Mouse (Mus musculus) cerebral cortex, adult 2 months (tissue): Measurements from ENCODE around the gene Wbp2.

Source experiments
- WGBS: fragments of 180-500 bp; shearing (Covaris S2); methylation state at CpG from one replicate; pipeline ENCODE4 v1.1.7; 2018; 5-methylcytosine and 5-hydroxymethylcytosine counted together

Gene Wbp2

GRCm38 (mm10) chr11:116086258-116087193 lies at the start of gene Wbp2:
Gene Wbp2 (minus strand): TSS chr11:116086995.
- 2% methylated on average over 40 of the region's 43 CpGs for WGBS

GRCm38 (mm10) chr11:116134171-116134570 lies 47.4 kb upstream of the Wbp2 start:
- WGBS = 88% methylated on average over 10 of the region's 10 CpGs

DNA sequence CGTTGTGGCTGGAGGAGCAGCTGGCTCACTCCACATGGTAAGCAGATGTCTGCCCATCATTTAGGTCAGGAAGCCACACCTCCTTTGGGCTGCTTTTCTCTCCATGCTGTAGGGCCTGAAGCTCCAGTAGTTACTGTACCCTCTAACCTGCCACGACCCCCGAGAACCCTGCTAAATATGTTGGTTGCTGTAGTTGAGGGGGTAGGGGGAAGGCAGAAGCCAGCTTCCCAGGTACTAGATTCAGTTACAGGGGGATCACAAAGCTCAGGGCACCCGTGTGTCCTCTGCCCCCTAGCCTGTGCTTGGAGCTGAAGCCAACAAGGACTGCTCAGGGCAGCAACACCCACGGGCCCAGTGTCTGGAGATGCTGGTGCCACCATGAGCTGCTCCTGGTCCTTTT lies 46.7 kb upstream of the Wbp2 start:
- WGBS = 62% methylated on average over 5 of the region's 5 CpGs

DNA sequence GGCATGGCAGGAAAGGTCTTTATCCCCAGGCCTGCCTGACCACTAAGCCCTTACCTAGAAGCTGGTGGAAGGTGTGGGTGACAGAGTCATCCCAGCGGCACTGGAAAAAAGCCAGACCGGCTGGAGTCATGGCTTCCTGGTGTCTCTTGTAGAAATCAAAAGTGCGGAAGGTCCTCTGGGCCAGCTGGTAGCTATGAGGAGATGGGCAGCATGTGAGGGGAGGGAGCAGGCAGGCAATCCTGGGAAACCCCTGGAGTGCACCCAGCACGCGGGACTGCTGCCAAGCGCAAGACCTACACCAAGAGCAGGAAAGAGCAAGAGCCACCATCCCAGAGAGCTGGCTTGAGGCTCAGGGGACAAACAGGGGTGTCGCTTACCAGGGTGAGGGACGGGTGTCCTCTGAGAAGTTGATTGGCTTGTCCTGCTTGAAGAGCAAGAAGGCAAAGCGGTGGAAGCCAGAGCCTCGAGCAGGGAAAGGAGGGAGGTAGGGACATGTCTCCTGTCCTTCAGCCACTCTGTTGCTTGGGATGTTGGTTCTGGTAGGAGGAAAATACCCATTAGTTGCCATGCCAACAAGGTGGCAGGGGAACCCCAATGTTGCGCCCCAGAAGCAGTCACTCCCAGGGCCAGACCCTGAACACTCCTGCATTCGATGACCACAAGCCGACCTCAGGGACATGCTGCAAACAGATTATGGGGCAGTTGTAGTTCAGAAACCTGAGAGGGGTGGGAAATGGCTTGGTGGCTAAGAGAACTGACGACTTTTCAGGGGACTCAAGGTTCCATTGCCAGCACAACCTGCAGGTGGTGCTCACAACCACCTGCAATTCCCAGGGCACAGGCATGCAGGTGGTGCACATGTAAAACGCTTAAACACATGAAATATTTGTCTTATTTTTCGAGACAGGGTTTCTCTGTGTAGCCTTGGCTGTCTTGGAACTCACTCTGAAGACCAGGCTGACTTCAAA lies 45.9 kb upstream of the Wbp2 start:
- 80% methylated on average over 16 of the region's 16 CpGs for WGBS

DNA sequence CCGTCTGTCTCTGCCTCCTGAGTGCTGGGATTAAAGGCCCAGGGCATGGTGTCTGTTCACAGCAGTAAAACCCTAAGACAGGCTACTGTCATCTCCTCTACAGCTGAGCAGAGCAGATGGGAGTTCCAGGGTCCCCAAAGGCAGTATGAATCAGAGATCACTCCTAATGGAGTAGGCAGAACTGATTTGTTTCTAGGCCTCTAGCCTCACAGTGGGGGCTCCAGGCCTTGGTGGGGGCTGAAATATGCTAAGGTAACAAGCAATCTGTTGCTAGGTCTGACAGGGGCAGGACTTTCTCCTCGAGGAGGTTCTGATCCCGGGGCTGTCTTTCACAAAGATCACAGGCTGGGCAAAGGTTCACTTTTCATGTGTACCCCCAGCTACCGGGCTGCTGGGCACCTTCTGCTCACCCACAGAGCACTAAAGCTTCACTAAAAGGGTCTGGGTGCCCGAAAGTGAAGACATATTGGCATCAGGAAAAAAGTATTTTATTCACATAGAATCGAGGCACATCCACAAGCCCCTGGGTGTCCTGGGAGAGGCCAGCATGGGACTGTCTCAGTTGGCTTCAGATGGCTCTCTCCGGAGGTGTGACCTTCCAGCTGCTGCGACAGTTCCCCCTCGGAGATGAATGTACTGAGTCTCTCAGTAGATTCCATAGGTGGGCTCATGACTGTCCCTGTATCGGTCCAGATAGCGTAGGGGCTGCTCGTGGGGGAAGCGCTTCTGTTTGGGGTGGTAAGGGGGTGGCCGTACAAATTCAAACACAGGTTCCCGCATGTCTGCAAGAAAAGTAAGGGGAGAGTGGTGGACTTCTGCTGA lies 44.8 kb upstream of the Wbp2 start:
- WGBS = 77% methylated on average over 15 of the region's 15 CpGs

DNA sequence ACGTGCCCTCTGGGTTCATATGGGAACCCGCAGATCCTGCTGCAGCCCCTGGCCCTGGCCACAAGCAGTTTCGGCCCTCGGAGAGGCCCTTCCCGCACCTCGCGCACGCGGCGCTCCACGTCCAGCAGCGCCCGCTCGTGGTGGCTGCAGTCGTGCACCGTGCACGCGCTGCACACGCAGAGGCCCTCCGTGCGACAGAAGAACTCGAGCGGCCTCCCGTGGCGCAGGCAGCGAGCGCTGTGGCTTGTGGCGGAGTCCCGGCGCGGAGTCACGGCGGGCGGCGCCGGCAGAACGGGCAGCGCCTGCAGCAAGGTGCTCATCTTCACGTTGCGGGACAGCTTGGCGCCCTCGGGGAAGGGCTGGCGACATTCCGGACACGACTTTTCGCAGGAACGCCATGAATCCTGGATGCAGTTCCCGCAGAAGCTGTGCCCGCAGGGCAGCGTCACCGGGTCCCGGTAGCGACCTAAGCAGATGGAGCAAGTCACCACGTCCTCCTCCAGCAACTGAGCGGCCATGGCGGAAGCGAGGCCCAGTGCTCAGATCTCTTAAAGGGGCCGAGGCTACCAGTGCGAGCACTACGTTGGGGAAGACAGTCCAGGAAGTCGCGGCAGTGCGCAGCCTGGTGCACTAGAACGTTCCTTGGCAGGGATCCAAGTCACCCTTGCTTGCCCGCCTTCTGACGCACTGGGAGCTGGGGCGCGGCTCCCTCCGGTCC lies 43.9 kb upstream of the Wbp2 start, which contains the start of gene Trim65:
Trim65 (minus strand) TSS at position 641 of the 718 bp plus-strand sequence.
- 1% methylated on average over 69 of the region's 69 CpGs for WGBS

DNA sequence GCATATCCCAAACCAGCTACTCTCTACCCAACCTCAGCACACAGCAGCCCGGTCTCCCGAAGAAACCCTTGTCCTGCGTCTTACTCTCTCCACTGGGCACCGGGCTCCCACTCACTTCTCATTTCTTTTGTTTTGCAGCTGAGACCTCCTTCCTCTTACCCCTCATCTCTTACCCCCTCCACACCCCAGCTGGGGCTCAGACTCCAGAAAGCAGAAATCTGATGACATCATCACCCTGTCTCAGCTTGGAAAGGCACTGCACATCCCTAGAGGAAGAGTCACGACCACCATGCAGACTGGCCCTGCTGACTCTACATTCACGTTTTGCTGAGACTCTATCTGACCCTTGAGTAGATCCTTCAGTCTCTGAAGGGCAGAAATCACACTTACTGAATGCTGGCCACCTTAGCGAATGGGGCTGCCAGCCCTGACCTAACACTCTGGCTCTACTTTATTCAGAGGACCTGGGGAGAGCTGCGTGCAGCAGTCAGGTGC lies 43.2 kb upstream of the Wbp2 start:
- WGBS = 25% methylated on average over 8 of the region's 8 CpGs

- WGBS = 87% methylated on average over 9 of the region's 9 CpGs
These were observed 42.4 kb upstream of the Wbp2 start for GRCm38 (mm10) chr11:116129091-116129790.

- 75% methylated on average over 9 of the region's 9 CpGs for WGBS
These were observed 41.2 kb upstream of the Wbp2 start for GRCm38 (mm10) chr11:116127986-116128385.

DNA sequence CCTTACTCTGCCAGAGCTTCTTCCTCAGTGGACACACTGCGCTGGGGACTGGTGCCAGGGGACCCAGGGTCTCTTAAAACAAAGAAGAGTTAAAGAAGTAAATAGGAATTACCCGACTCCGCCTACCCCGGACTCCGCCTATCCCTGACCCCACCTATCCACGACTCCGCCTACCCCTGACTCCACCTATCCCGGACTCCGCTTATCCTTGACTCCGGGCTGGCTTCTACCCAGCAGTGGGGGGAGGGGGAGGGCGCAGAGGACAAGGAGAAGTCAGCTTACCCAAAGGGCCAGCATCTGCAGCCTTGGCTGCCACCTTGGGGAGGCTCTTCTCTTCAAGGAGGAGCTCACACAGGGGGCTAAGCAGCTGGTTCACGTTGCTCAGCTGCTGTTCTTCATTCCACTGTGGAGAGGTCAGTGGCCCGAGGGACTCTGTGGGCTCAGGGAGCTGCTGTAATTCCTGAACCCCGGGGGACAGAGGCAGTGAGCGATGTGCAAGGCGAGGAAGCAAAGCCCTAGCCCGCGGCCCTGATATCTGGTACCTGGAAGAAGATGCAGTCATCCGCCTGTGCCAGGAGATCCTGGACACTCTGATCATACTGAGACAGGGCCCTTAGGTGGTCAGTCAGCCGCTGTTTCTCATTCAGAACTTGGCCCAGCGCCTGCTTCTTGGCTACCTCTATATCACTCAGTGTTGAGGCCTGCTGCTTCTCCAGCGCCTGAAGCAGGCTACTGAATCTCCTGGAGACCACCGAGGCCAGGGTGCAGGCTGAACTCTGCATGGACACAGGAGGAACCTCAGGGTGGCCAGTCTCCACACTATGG lies 40.6 kb upstream of the Wbp2 start, which contains the start of gene Trim47:
Trim47 (minus strand) TSS at position 55 of the 825 bp plus-strand sequence.
- 52% methylated on average over 23 of the region's 23 CpGs for WGBS

DNA sequence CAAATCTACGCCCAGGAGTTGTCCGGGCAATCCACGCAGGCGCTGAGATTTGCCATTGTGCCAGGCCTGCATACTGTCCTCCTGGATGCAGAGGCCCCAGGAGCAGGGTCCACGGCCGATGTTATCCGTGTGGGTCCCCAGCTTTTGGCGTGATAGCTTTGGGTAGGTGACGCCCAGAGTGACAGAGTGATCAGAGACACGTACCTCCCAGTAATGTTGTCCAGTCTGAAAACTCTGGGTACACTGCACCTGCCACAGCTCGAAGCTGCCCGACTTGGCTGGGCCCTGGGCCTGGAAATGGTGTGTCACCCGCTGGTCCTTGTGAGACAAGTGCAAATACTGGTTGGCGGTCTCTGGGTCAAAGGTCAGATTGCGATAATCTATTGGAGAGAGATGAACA lies 39.5 kb upstream of the Wbp2 start:
- WGBS = 96% methylated on average over 15 of the region's 15 CpGs

DNA sequence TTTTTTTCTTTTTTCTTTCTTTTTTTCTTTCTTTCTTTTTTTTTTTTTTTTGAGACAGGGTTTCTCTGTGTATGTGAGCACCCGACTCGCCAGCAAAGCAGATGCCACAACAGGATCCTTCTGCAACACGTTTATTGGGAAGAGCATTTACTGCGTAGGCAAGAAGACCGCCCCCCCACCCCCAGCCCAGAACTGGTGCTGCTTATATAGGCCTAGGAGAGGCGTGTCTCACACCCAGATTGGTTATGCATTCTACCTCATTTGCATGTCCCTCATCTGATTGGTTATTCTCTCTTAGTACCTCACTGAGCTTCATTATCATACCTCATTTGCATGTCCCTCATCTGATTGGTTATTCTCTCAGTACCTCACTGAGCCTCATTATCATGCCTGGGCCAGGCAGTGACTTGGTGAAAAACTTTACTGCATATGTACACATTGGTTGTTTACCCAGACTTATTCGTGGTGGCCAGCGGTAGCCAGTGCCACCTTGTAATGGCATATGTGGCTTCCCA lies 35.0 kb upstream of the Wbp2 start:
- 79% methylated on average over 8 of the region's 8 CpGs for WGBS

DNA sequence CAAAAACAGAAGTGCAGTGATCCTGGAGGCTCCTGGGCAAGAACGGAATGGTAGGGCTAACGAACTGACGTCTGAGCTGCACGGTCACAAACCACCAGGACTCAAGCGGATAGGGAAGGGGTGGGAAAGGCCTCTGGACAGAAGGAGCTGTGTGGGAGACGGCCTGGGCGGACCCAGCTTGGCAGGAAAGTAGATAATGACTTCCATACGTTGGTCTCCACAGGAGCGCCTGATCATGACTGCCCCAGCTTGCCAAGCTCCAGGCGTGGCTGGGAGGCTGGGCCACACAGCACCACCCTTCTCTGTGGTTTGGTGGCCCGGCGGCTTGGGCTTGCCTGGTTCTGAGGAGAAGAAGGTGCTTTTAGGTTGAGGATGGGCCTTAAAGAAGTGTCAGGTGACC lies 30.4 kb upstream of the Wbp2 start:
- WGBS = 86% methylated on average over 12 of the region's 12 CpGs

- WGBS = 84% methylated on average over 19 of the region's 19 CpGs
These were observed 24.9 kb upstream of the Wbp2 start for GRCm38 (mm10) chr11:116111611-116112203.

DNA sequence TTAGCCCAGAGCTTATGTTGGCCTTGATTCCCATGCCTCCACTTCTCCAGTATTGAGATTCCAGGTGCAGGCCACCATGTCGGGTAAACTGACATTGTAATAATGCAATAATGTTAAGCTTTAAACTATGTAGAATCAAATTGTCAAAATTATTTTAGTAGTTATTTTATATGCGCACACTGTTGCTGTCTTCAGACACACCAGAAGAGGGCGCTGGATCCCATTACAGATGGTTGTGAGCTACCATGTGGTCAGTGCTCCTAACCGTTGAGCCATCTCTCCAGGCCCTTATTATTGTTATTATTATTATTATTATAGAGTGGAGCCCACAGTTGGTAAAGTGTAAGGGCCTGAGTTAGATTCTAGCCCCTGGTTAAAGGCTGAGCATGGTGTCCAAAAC lies 24.3 kb upstream of the Wbp2 start:
- 84% methylated on average over 4 of the region's 4 CpGs for WGBS

DNA sequence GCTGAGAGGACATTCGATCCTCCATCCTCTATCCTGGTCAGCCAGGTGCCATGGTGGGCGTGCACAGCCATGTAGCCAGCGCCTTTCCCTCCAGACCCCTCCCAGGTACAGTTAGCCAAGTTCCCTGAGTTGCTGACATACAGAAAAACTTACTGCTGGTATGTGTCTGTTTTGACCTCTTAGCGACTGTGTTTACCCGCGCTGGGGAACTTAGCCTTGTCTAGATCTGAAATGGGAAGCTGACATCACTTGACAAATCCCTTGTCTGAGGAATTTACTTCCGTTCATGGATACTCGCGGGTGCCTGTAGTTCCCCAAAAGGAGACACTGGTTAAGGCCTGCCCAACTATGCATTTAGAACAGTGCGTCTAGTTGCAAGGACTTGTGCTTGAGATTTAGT lies 23.7 kb upstream of the Wbp2 start:
- 41% methylated on average over 10 of the region's 10 CpGs for WGBS

- 2% methylated on average over 35 of the region's 35 CpGs for WGBS
These were observed 23.3 kb upstream of the Wbp2 start for GRCm38 (mm10) chr11:116110131-116110530.

DNA sequence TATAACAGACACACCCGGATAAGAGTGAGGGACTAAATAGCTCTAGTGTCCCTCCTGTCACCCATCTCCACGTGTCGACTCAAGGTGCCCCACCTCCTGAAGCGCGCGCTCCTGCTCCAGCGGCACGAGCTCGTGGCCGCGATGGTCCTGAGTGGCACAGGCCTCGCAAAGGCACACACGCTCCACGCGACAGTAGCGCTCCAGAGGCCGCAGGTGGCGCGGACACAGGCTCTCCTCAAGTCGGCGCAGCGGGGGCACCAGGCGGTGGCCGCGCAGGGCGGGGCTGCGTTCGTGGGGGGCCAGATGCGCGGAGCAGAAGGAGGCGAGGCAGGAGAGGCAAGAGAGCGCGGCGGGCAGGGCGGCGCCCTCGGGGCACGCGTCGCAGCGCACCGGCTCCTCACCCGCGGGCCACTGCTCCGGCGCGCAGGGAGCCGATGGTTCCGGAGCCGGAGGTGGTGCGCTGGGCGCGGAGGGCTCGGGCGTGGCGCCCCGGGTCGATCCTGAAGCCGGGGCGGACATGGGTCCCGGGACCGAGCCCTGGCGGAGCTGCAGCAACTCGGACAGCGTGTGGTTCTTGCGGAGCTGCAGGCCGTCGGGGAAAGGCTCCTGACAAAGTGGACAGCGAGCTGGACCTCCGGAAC lies 22.8 kb upstream of the Wbp2 start:
- 2% methylated on average over 65 of the region's 70 CpGs for WGBS
